Mouse (Mus musculus) heart, postnatal 4 days (tissue): ENCODE data around the gene Olfr195. TPM values are rescaled to one million over a fixed set of nuclear protein-coding genes. Genes with fewer than 3 reads are reported as not detected.
"Not testable (repeated sequence)": the region's sequence is repeated elsewhere in the genome, so short reads cannot be mapped to it uniquely, and the experiment has no call there.

Source experiments
- DNase-seq: peaks from one replicate; pipeline ENCODE4 v3.0.0; 2021
- total RNA-seq, 2 experiments: library from RNA; stranded (reverse); gene quantifications; 2 replicates each; pipeline ENCODE4 v1.2.3; 2021

Olfr195 gene
- total RNA-seq = not detected

GRCm38 (mm10) chr16:59146746-59147145, at the start of gene Olfr195:
Gene Olfr195, plus strand, starts transcription at chr16:59147046.
- DNase-seq = no peak

DNA sequence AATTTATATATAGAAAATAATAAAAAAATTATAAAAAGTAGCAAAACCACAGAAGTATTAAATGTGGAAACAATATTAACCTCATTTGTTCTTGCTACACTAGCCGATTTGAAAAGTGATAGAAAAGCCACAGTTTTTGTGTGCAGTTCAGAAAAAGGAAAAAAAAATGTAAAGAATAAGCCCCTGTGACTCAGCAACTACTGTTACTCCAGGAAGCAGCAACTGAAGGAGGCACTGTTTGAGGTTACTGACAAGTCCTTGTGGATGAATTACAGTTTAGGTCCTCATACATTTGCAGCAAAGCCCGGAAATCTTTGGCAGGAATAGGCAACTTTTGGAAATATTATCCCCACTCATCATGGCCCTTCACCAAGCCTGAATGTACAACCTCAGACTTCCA, 41.5 kb upstream of the Olfr195 start:
- DNase-seq = no peak

DNA sequence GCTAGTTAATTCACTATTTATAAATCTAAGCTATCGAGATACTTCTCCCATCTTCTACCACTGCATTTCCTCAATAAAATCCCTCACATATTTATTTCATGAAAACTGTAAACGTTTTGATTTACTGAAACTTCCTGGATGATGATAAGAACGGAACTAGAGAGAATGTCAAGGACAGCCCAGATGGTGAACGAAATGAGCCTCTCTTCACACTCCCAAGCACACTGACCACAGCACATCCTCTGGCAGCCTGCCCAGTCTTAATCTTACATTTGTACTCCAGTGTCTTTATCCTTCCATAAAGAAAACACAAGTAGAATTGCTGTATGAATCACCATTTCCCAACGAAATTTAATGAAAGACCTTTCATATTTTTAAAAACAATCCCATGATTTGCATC, 38.3 kb upstream of the Olfr195 start:
- not testable (repeated sequence) for DNase-seq

- no peak for DNase-seq
Observed at GRCm38 (mm10) chr16:59111781-59112180, 35.1 kb upstream of the Olfr195 start, which contains the start of gene Olfr193. Gene Olfr193, minus strand, starts transcription at chr16:59111881.

DNA sequence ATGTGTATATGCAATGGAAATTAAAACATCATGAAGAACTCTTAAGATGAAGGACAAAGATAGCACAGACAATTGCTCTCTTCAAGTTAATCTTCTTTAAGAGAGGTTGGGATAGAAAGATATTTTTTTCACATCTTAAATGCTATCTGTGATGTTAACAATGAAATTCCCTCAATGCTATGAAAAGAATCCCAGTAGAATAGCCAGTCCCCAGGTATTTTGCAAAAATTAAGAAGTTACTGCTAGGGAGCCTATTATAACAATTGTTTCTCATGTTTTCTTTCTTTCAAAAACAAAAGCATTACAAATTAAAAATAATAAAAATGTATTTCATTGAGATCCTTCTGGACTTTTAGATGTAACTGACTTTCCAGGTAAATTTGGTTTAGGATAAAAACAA, 25.9 kb upstream of the Olfr195 start, which contains the start of gene Olfr194:
Gene Olfr194, minus strand, starts transcription at position 101 of the 400 bp plus-strand sequence.
- DNase-seq = no peak

GRCm38 (mm10) chr16:59130740-59131139, 16.1 kb upstream of the Olfr195 start:
- DNase-seq = no peak

- no peak for DNase-seq
Observed at GRCm38 (mm10) chr16:59141105-59141504, 5.7 kb upstream of the Olfr195 start.

DNA sequence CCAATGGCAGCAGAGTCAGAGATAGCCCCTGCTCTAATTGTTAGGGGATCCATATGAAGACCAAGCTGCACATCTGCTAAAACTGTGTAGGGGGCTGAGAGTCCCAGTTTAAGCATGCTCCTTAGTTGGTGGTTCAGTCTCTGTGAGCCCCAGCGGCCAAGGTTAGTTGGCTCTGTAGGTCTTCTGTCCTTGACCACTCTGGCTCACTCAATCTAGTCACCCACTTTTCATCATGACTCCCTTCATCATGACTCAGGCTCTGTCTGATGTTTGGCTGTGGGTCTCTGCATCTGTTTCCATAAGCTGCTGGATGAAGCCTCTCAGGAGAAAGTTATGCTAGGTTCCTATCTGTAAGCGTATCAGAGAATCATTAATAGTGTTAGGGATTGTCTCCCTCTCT, 5.2 kb downstream of the Olfr195 start:
- DNase-seq = no peak

- no peak for DNase-seq
Observed at GRCm38 (mm10) chr16:59170354-59170753, 23.5 kb downstream of the Olfr195 start, which contains the start of gene Olfr196. Gene Olfr196, minus strand, starts transcription at chr16:59170454.

Other genes starting within 250 kb of the Olfr195 start
- not detected for gene Olfr181, start 218.3 kb upstream of the Olfr195 start, total RNA-seq
- gene Olfr180, start 217.7 kb upstream of the Olfr195 start, total RNA-seq = not detected
- gene Olfr183, start 151.7 kb upstream of the Olfr195 start, total RNA-seq = not detected
- not detected for gene Olfr186, start 116.8 kb upstream of the Olfr195 start, total RNA-seq
- gene Olfr187, start 107.3 kb upstream of the Olfr195 start, total RNA-seq = not detected
- not detected for gene Olfr190, start 69.0 kb upstream of the Olfr195 start, total RNA-seq
- not detected for gene Olfr191, start 57.2 kb upstream of the Olfr195 start, total RNA-seq
- not detected for gene Olfr193, start 35.2 kb upstream of the Olfr195 start, total RNA-seq
- gene Olfr194, start 26.0 kb upstream of the Olfr195 start, total RNA-seq = not detected
- gene Olfr196, start 23.4 kb downstream of the Olfr195 start, total RNA-seq = not detected
- gene Olfr198, start 56.5 kb downstream of the Olfr195 start, total RNA-seq = not detected
- gene Olfr199, start 72.7 kb downstream of the Olfr195 start, total RNA-seq = not detected
- gene Olfr201, start 125.6 kb downstream of the Olfr195 start, total RNA-seq = not detected
- not detected for gene Olfr202, start 139.7 kb downstream of the Olfr195 start, total RNA-seq
- not detected for gene Olfr203, start 151.8 kb downstream of the Olfr195 start, total RNA-seq
- not detected for gene Olfr204, start 171.2 kb downstream of the Olfr195 start, total RNA-seq
- not detected for gene Olfr205, start 184.1 kb downstream of the Olfr195 start, total RNA-seq
- not detected for gene Olfr206, start 202.2 kb downstream of the Olfr195 start, total RNA-seq
- not detected for gene Olfr209, start 216.9 kb downstream of the Olfr195 start, total RNA-seq